Mouse (Mus musculus) midbrain, embryonic 11.5 days (tissue): ENCODE measurements at regions not wholly inside any gene's neighbourhood (a gene's known extent, or its start where the extent isn't known, plus 50 kb on each side); places are given as distances from the start of the nearest gene placed in this dataset.
A peak's percentile ranks its signal among the peaks of the same experiment; 100 is the strongest.

ENCODE experiments used
- ATAC-seq: fragments of 200-750 bp; cut with Nextera tagmentation; 2 replicates; pipeline ENCODE4 v1.8.0; 2017; ENCODE audit warnings: moderate TSS enrichment, moderate library complexity; ENCODE audit not compliant: low FRiP score
- DNase-seq: peaks from one replicate; pipeline ENCODE4 v3.0.0; 2015; ENCODE audit warnings: low spot score; ENCODE audit errors: missing footprints
- H3K27ac ChIP-seq: fragments of 300-500 bp; sonication (generic); 2 replicates; pipeline ENCODE4 v1.5.1; 2014; ENCODE audit warnings: low read depth, low read length
- H3K27me3 ChIP-seq: fragments of 300-500 bp; sonication (generic); 2 replicates; pipeline ENCODE4 v1.6.1; 2014; ENCODE audit warnings: mild to moderate bottlenecking, low read length, moderate library complexity, mixed read lengths; ENCODE audit not compliant: control insufficient read depth, insufficient read depth
- H3K36me3 ChIP-seq: fragments of 300-500 bp; sonication (generic); 2 replicates; pipeline ENCODE4 v1.6.1; 2014; ENCODE audit warnings: mild to moderate bottlenecking, low read length, moderate library complexity, mixed read lengths; ENCODE audit not compliant: control insufficient read depth, insufficient read depth
- H3K4me1 ChIP-seq: fragments of 300-500 bp; sonication (generic); 2 replicates; pipeline ENCODE4 v1.6.1; 2014; ENCODE audit warnings: low read length; ENCODE audit not compliant: control insufficient read depth, insufficient read depth
- H3K4me2 ChIP-seq: fragments of 300-500 bp; sonication (generic); 2 replicates; pipeline ENCODE4 v1.6.1; 2014; ENCODE audit warnings: mild to moderate bottlenecking, moderate library complexity
- H3K4me3 ChIP-seq: fragments of 300-500 bp; sonication (generic); 2 replicates; pipeline ENCODE4 v1.5.1; 2014; ENCODE audit warnings: low read depth, low read length
- H3K9ac ChIP-seq: fragments of 300-500 bp; sonication (generic); 2 replicates; pipeline ENCODE4 v1.6.1; 2014; ENCODE audit warnings: low read length
- H3K9me3 ChIP-seq: fragments of 300-500 bp; sonication (generic); 2 replicates; pipeline ENCODE4 v1.6.1; 2016; ENCODE audit warnings: low read length; ENCODE audit not compliant: control insufficient read depth
- WGBS: fragments of 180-500 bp; shearing (Covaris S2); extraction: QIAGEN DNeasy Blood & Tissue Kit; methylation state at CpG from one replicate; pipeline ENCODE4 v1.1.7; 2014; 5-methylcytosine and 5-hydroxymethylcytosine counted together

- no peaks in the 10 kb centered on the region for H3K4me1 ChIP-seq
- no peaks in the 10 kb centered on the region for H3K27me3 ChIP-seq
- ATAC-seq (no peak), DNase-seq (no peak)
- H3K4me3 ChIP-seq = no peak overlapping the region
- no peak overlapping the region for H3K9ac ChIP-seq
- no peak overlapping the region for H3K4me2 ChIP-seq
- no peaks in the 10 kb centered on the region for H3K36me3 ChIP-seq
- 68% methylated on average over 3 of the region's 3 CpGs for WGBS
- no peaks in the 10 kb centered on the region for H3K9me3 ChIP-seq
- H3K27ac ChIP-seq = no peak overlapping the region
These were observed 518.1 kb upstream of the Adamts9 start for GRCm38 (mm10) chr6:93461374-93461773.

GRCm38 (mm10) chr6:93457613-93458012 lies 514.3 kb upstream of the Adamts9 start:
- ATAC-seq = no peak
- 57% methylated on average over 4 of the region's 4 CpGs for WGBS

GRCm38 (mm10) chr6:93456383-93457033 lies 513.2 kb upstream of the Adamts9 start:
- no peaks in the 10 kb centered on the region for H3K9me3 ChIP-seq
- H3K9ac ChIP-seq = no peak overlapping the region
- H3K27ac ChIP-seq = no peak overlapping the region
- H3K27me3 ChIP-seq = no peaks in the 10 kb centered on the region
- no peaks in the 10 kb centered on the region for H3K36me3 ChIP-seq
- 91% methylated on average over 9 of the region's 9 CpGs for WGBS
- H3K4me2 ChIP-seq = no peak overlapping the region
- H3K4me3 ChIP-seq = no peak overlapping the region
- no peak for ATAC-seq
- H3K4me1 ChIP-seq = no peaks in the 10 kb centered on the region
- no peak for DNase-seq

More at GRCm38 (mm10) chr6:93457613-93458012, 514.3 kb upstream of the Adamts9 start:
- Histone ChIP-seq H3K4me2 (no peak overlapping the region), H3K36me3 (no peaks in the 10 kb centered on the region), H3K9me3 (no peaks in the 10 kb centered on the region), H3K27me3 (no peaks in the 10 kb centered on the region), H3K4me3 (no peak overlapping the region), H3K9ac (no peak overlapping the region), H3K27ac (no peak overlapping the region), H3K4me1 (no peaks in the 10 kb centered on the region)
- DNase-seq = peak; percentile 86

DNA sequence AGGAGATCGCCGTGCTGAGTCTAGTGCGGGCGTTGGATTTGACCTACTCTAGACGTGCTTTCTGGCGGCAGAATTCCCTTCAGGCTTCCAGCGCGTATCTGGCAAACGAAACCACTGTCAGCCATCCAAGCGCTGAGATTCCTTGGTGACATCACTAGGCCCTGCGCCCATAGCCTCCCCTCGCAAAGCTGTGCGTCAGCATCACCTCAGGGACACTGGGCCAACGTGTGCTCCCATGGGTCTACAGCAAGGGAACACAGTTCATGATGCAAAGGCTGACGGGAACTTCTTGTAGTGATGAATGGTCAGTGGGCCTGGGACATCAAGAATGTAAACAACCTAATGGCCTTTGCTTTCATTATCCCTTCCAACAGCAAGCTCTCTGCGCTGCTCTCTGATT lies 502.3 kb upstream of the Adamts9 start:
- WGBS = 82% methylated on average over 16 of the region's 16 CpGs

GRCm38 (mm10) chr6:93445124-93445523 lies 501.8 kb upstream of the Adamts9 start:
- Histone ChIP-seq H3K4me2 (no peak overlapping the region), H3K27ac (no peak overlapping the region), H3K4me1 (0 out of 2 replicates have a peak, but pooled peaks cover 3% of the 10 kb centered on the region), H3K9ac (no peak overlapping the region), H3K4me3 (no peak overlapping the region), H3K27me3 (no peaks in the 10 kb centered on the region), H3K36me3 (no peaks in the 10 kb centered on the region), H3K9me3 (no peaks in the 10 kb centered on the region)
- ATAC-seq (no peak), DNase-seq (no peak)
- 66% methylated on average over 5 of the region's 5 CpGs for WGBS

More for the DNA sequence above, 502.3 kb upstream of the Adamts9 start:
- Histone ChIP-seq H3K27me3 (no peaks in the 10 kb centered on the region), H3K9me3 (no peaks in the 10 kb centered on the region), H3K9ac (no peak overlapping the region), H3K4me1 (0 out of 2 replicates have a peak, but pooled peaks cover 3% of the 10 kb centered on the region), H3K4me2 (no peak overlapping the region), H3K36me3 (no peaks in the 10 kb centered on the region), H3K4me3 (no peak overlapping the region), H3K27ac (no peak overlapping the region)
- no peak for DNase-seq
- no peak for ATAC-seq

- no peak overlapping the region for H3K4me2 ChIP-seq
These were observed 500.7 kb upstream of the Adamts9 start for GRCm38 (mm10) chr6:93443766-93444557.

DNA sequence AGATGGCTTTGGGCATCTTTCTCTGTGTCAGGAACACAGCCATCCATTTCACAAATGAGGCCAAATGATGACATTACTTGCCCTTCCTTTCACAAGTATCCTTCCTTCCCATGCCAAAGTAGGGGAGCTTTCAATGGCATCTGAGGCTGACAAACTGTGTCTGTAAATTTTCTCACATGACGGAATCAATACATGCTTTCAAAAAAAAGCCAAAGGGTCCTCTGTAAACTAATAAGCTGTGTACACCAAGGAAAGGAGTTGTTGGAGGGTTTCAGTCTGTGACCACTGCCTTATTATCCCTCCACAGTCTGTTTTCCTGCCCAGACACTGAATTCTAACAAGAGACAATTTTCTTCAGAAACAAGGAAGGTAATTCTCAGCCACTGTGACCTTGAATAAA lies 490.2 kb upstream of the Adamts9 start:
- H3K9me3 ChIP-seq = no peaks in the 10 kb centered on the region
- no peaks in the 10 kb centered on the region for H3K4me1 ChIP-seq
- ATAC-seq (no peak), DNase-seq (no peak)
- no peak overlapping the region for H3K9ac ChIP-seq
- no peak overlapping the region for H3K4me2 ChIP-seq
- no peak overlapping the region for H3K4me3 ChIP-seq
- no peak overlapping the region for H3K27ac ChIP-seq
- H3K36me3 ChIP-seq = no peaks in the 10 kb centered on the region
- 81% methylated on average over 1 of the region's 1 CpGs for WGBS
- H3K27me3 ChIP-seq = no peaks in the 10 kb centered on the region

More at GRCm38 (mm10) chr6:93443766-93444557, 500.7 kb upstream of the Adamts9 start:
- Histone ChIP-seq H3K27me3 (no peaks in the 10 kb centered on the region), H3K4me1 (0 out of 2 replicates have a peak, but pooled peaks cover 3% of the 10 kb centered on the region), H3K4me3 (no peak overlapping the region), H3K27ac (no peak overlapping the region), H3K9ac (no peak overlapping the region), H3K36me3 (no peaks in the 10 kb centered on the region), H3K9me3 (no peaks in the 10 kb centered on the region)
- WGBS = 36% methylated on average over 11 of the region's 11 CpGs
- ATAC-seq (no peak; the same call in 1 of the 2 replicates), DNase-seq (no peak)

GRCm38 (mm10) chr6:93426141-93426540 lies 482.8 kb upstream of the Adamts9 start:
- WGBS = 81% methylated on average over 1 of the region's 1 CpGs
- no peaks in the 10 kb centered on the region for H3K36me3 ChIP-seq
- H3K9ac ChIP-seq = no peak overlapping the region
- DNase-seq (no peak), ATAC-seq (no peak)
- no peak overlapping the region for H3K4me3 ChIP-seq
- H3K9me3 ChIP-seq = no peaks in the 10 kb centered on the region
- H3K27me3 ChIP-seq = no peaks in the 10 kb centered on the region
- no peaks in the 10 kb centered on the region for H3K4me1 ChIP-seq
- no peak overlapping the region for H3K27ac ChIP-seq
- H3K4me2 ChIP-seq = no peak overlapping the region

- no peak for ATAC-seq
- no peaks in the 10 kb centered on the region for H3K4me1 ChIP-seq
- no peak for DNase-seq
- no peak overlapping the region for H3K4me2 ChIP-seq
- no peak overlapping the region for H3K9ac ChIP-seq
- H3K27me3 ChIP-seq = no peaks in the 10 kb centered on the region
- no peaks in the 10 kb centered on the region for H3K36me3 ChIP-seq
- no peaks in the 10 kb centered on the region for H3K9me3 ChIP-seq
- 66% methylated on average over 3 of the region's 3 CpGs for WGBS
- no peak overlapping the region for H3K27ac ChIP-seq
- no peak overlapping the region for H3K4me3 ChIP-seq
These were observed 479.6 kb upstream of the Adamts9 start for GRCm38 (mm10) chr6:93422906-93423305.
